Mouse (Mus musculus) kidney, adult 2 months (tissue): ENCODE data around the gene Gm6169. TPM values are rescaled to one million over a fixed set of nuclear protein-coding genes. Genes with fewer than 3 reads are reported as not detected.
"Not testable (repeated sequence)": the region's sequence is repeated elsewhere in the genome, so short reads cannot be mapped to it uniquely, and the experiment has no call there.

Experiments
- DNase-seq: peaks from one replicate; pipeline ENCODE4 v3.0.0; 2021
- H3K27ac ChIP-seq: fragments of 200-500 bp; 2 replicates; pipeline ENCODE4 v1.5.1; 2012; ENCODE audit warnings: low read depth, low read length, control low read depth, inconsistent platforms; ENCODE audit not compliant: insufficient read depth
- H3K27me3 ChIP-seq: fragments of 200-500 bp; replicated peaks from 2 replicates; pipeline ENCODE4 v1.6.1; 2012; ENCODE audit warnings: mild to moderate bottlenecking, moderate library complexity, low read length, inconsistent platforms; ENCODE audit not compliant: control insufficient read depth, insufficient read depth
- H3K36me3 ChIP-seq: fragments of 200-500 bp; 2 replicates; pipeline ENCODE4 v1.6.1; 2012; ENCODE audit warnings: mild to moderate bottlenecking, moderate library complexity, low read length, inconsistent platforms; ENCODE audit not compliant: control insufficient read depth, insufficient read depth
- H3K4me1 ChIP-seq: fragments of 200-500 bp; 2 replicates; pipeline ENCODE4 v1.6.1; 2011; ENCODE audit warnings: low read length; ENCODE audit not compliant: control insufficient read depth, insufficient read depth
- H3K4me3 ChIP-seq: fragments of 200-500 bp; 2 replicates; pipeline ENCODE4 v1.5.1; 2011; ENCODE audit warnings: mild to moderate bottlenecking, low read depth, low read length, control low read depth; ENCODE audit not compliant: insufficient read depth
- CTCF ChIP-seq: fragments of 200-500 bp; conservative IDR thresholded peaks from 2 replicates; pipeline ENCODE4 v1.5.1; 2011; ENCODE audit warnings: low read depth, mild to moderate bottlenecking, control low read depth, low read length, moderate library complexity, mixed read lengths; ENCODE audit not compliant: insufficient read depth, insufficient read length
- POLR2A ChIP-seq: fragments of 200-500 bp; IDR thresholded peaks from one replicate; pipeline ENCODE4 v1.6.1; 2011; ENCODE audit warnings: low read depth, low read length, control low read depth
- WGBS: fragments of 180-500 bp; shearing (Covaris S2); methylation state at CpG from one replicate; pipeline ENCODE4 v1.1.7; 2018; 5-methylcytosine and 5-hydroxymethylcytosine counted together
- polyA plus RNA-seq: library from polyadenylated mRNA; depleted of rRNA; stranded (reverse); fragments of >200 nt; gene quantifications from 2 replicates; pipeline ENCODE4 v1.2.3, GENCODE M21; 2012

Gene Gm6169
- polyA plus RNA-seq, 1 experiment = 0.92 TPM

- DNase-seq = no peak
- Histone ChIP-seq H3K27ac (no peak overlapping the region), H3K36me3 (no peaks in the 10 kb centered on the region), H3K27me3 (peaks cover 11% of the 10 kb centered on the region), H3K4me1 (no peaks in the 10 kb centered on the region; the same call in 1 of the 2 replicates), H3K4me3 (no peak overlapping the region)
- TF ChIP-seq POLR2A (no peak), CTCF (no peak)
- WGBS = 83% methylated on average over 8 of the region's 8 CpGs
These were observed 30.9 kb downstream of the Gm6169 start for GRCm38 (mm10) chr13:97068151-97068550.

- no peak overlapping the region for H3K27ac ChIP-seq
- DNase-seq = no peak
- no peaks in the 10 kb centered on the region for H3K36me3 ChIP-seq
- peaks cover 10% of the 10 kb centered on the region for H3K27me3 ChIP-seq
- no peaks in the 10 kb centered on the region; the same call in 1 of the 2 replicates for H3K4me1 ChIP-seq
- WGBS = 40% methylated on average over 6 of the region's 6 CpGs
- no peak overlapping the region for H3K4me3 ChIP-seq
- TF ChIP-seq CTCF (no peak), POLR2A (no peak)
These were observed 31.3 kb downstream of the Gm6169 start for GRCm38 (mm10) chr13:97067691-97068090.

- Histone ChIP-seq H3K4me3 (no peak within 1 kb of the TSS), H3K36me3 (no peaks in the 10 kb centered on the region), H3K27ac (no peak within 1 kb of the TSS), H3K4me1 (no peaks in the 10 kb centered on the region; the same call in 1 of the 2 replicates), H3K27me3 (peaks cover 9% of the 10 kb centered on the region)
- 77% methylated on average over 15 of the region's 15 CpGs for WGBS
- no peak for DNase-seq
- no peak for TF ChIP-seq CTCF
- no peak for TF ChIP-seq POLR2A
These were observed 32.1 kb downstream of the Gm6169 start, which contains the start of gene Fam169a for GRCm38 (mm10) chr13:97066649-97067550. Fam169a (plus strand) TSS chr13:97067286.

GRCm38 (mm10) chr13:97064844-97065621, 34.0 kb downstream of the Gm6169 start:
- not testable (repeated sequence) for H3K27ac ChIP-seq, H3K27me3 ChIP-seq, H3K4me1 ChIP-seq, H3K36me3 ChIP-seq, H3K4me3 ChIP-seq, DNase-seq
- 57% methylated on average over 18 of the region's 18 CpGs for WGBS

- Histone ChIP-seq H3K27ac (no peak overlapping the region), H3K4me1 (no peaks in the 10 kb centered on the region), H3K36me3 (no peaks in the 10 kb centered on the region), H3K4me3 (no peak overlapping the region), H3K27me3 (no peaks in the 10 kb centered on the region; the same call in 1 of the 2 replicates)
- no peak for TF ChIP-seq CTCF
- TF ChIP-seq POLR2A = no peak
- DNase-seq = no peak
- WGBS = 62% methylated on average over 3 of the region's 3 CpGs
These were observed 34.6 kb downstream of the Gm6169 start for GRCm38 (mm10) chr13:97064413-97064812.

- no peak for DNase-seq
- Histone ChIP-seq H3K36me3 (no peaks in the 10 kb centered on the region), H3K4me1 (no peaks in the 10 kb centered on the region), H3K4me3 (no peak overlapping the region), H3K27me3 (no peaks in the 10 kb centered on the region; the same call in 1 of the 2 replicates), H3K27ac (no peak overlapping the region)
- TF ChIP-seq CTCF = no peak
- WGBS = 66% methylated on average over 2 of the region's 2 CpGs
These were observed 35.6 kb downstream of the Gm6169 start for GRCm38 (mm10) chr13:97063431-97063830.

GRCm38 (mm10) chr13:97062151-97062550, 36.9 kb downstream of the Gm6169 start:
- H3K27ac ChIP-seq = no peak overlapping the region
- H3K4me3 ChIP-seq = no peak overlapping the region
- no peaks in the 10 kb centered on the region; the same call in 1 of the 2 replicates for H3K27me3 ChIP-seq
- no peaks in the 10 kb centered on the region for H3K4me1 ChIP-seq
- 96% methylated on average over 3 of the region's 3 CpGs for WGBS
- DNase-seq = no peak
- TF ChIP-seq POLR2A (no peak), CTCF (no peak)
- H3K36me3 ChIP-seq = no peaks in the 10 kb centered on the region
